Mouse (Mus musculus) embryonic facial prominence, embryonic 13.5 days (tissue): ENCODE data around the gene Supt3. TPM values are rescaled to one million over a fixed set of nuclear protein-coding genes. Genes with fewer than 3 reads are reported as not detected.

Experiments
- ATAC-seq: fragments of 200-750 bp; cut with Nextera tagmentation; 2 replicates; pipeline ENCODE4 v1.8.0; 2017; ENCODE audit warnings: low read depth; ENCODE audit not compliant: insufficient number of reproducible peaks, insufficient read depth, low FRiP score, low TSS enrichment
- H3K27ac ChIP-seq: fragments of 300-500 bp; sonication (generic); 2 replicates; pipeline ENCODE4 v1.5.1; 2015; ENCODE audit warnings: moderate library complexity, mild to moderate bottlenecking, inconsistent platforms
- H3K27me3 ChIP-seq: fragments of 300-500 bp; sonication (generic); 2 replicates; pipeline ENCODE4 v1.6.1; 2015; ENCODE audit warnings: mild to moderate bottlenecking, inconsistent platforms
- H3K36me3 ChIP-seq: fragments of 300-500 bp; sonication (generic); 2 replicates; pipeline ENCODE4 v1.6.1; 2015; ENCODE audit warnings: mild to moderate bottlenecking, inconsistent platforms
- H3K4me1 ChIP-seq: fragments of 300-500 bp; sonication (generic); 2 replicates; pipeline ENCODE4 v1.6.1; 2015; ENCODE audit warnings: inconsistent platforms
- H3K4me2 ChIP-seq: fragments of 300-500 bp; sonication (generic); 2 replicates; pipeline ENCODE4 v1.6.1; 2015; ENCODE audit warnings: moderate library complexity, mild to moderate bottlenecking, inconsistent platforms
- H3K4me3 ChIP-seq: fragments of 300-500 bp; sonication (generic); 2 replicates; pipeline ENCODE4 v1.5.1; 2015; ENCODE audit warnings: mild to moderate bottlenecking, inconsistent platforms
- H3K9ac ChIP-seq: fragments of 300-500 bp; sonication (generic); 2 replicates; pipeline ENCODE4 v1.6.1; 2015; ENCODE audit warnings: mild to moderate bottlenecking, inconsistent platforms
- H3K9me3 ChIP-seq: fragments of 300-500 bp; sonication (generic); 2 replicates; pipeline ENCODE4 v1.6.1; 2016; ENCODE audit warnings: inconsistent platforms
- WGBS: fragments of 180-500 bp; shearing (Covaris S2); methylation state at CpG from one replicate; pipeline ENCODE4 v1.1.7; 2015; ENCODE audit warnings: mixed read lengths; 5-methylcytosine and 5-hydroxymethylcytosine counted together
- polyA plus RNA-seq: library from polyadenylated mRNA; unstranded; fragments of >200 nt; fragmentation: Nextera tagmentation; extraction: Ambion mirVana; gene quantifications from 2 replicates; pipeline ENCODE4 v1.2.1, GENCODE M21; 2015

The Supt3 gene
- polyA plus RNA-seq = 24.5 and 25.4 TPM in 2 replicates

- peaks cover 8% of the 10 kb centered on the region for H3K4me1 ChIP-seq
- H3K27me3 ChIP-seq = no peaks in the 10 kb centered on the region
- peak within 1 kb of the TSS; percentile 72 for H3K4me3 ChIP-seq
- H3K9ac ChIP-seq = peak within 1 kb of the TSS; percentile 91
- no peaks in the 10 kb centered on the region for H3K9me3 ChIP-seq
- peak within 1 kb of the TSS; percentile 71 for H3K4me2 ChIP-seq
- under 1% methylated on average over 37 of the region's 40 CpGs for WGBS
- H3K27ac ChIP-seq = peak within 1 kb of the TSS; percentile 91
- peak; percentile 93 for ATAC-seq
- no peaks in the 10 kb centered on the region for H3K36me3 ChIP-seq
These were observed at the start of gene Supt3 for GRCm38 (mm10) chr17:44776738-44777270. TSS of gene Supt3 (plus strand) at chr17:44777152.

- H3K4me1 ChIP-seq = peaks cover 28% of the 10 kb centered on the region
- ATAC-seq = no peak
- H3K9ac ChIP-seq = no peak overlapping the region
- H3K27me3 ChIP-seq = no peaks in the 10 kb centered on the region
- H3K27ac ChIP-seq = no peak overlapping the region
- no peak overlapping the region for H3K4me2 ChIP-seq
- H3K4me3 ChIP-seq = no peak overlapping the region
- H3K9me3 ChIP-seq = no peaks in the 10 kb centered on the region
- peaks cover 8% of the 10 kb centered on the region; the same call in 1 of the 2 replicates for H3K36me3 ChIP-seq
These were observed 49.3 kb upstream of the Supt3 start for GRCm38 (mm10) chr17:44727675-44728074.

- Histone ChIP-seq H3K4me2 (no peak overlapping the region), H3K27ac (no peak overlapping the region), H3K27me3 (0 out of 2 replicates have a peak, but pooled peaks cover under 1% of the 10 kb centered on the region), H3K36me3 (peaks cover 8% of the 10 kb centered on the region; the same call in 1 of the 2 replicates), H3K9ac (no peak overlapping the region), H3K4me3 (no peak overlapping the region), H3K9me3 (no peaks in the 10 kb centered on the region), H3K4me1 (peaks cover 25% of the 10 kb centered on the region)
- ATAC-seq = no peak
- 43% methylated on average over 2 of the region's 2 CpGs for WGBS
These were observed 48.5 kb upstream of the Supt3 start for GRCm38 (mm10) chr17:44728464-44728863.

- Histone ChIP-seq H3K27me3 (peaks cover 24% of the 10 kb centered on the region), H3K4me1 (peaks cover 31% of the 10 kb centered on the region), H3K9me3 (no peaks in the 10 kb centered on the region), H3K27ac (peak overlapping the region; percentile 96), H3K4me3 (peak overlapping the region; percentile 77), H3K9ac (peak overlapping the region; percentile 95), H3K4me2 (peak overlapping the region; percentile 84), H3K36me3 (no peaks in the 10 kb centered on the region)
- no peak for ATAC-seq
- 2% methylated on average over 23 of the region's 23 CpGs for WGBS
These were observed 43.2 kb upstream of the Supt3 start for GRCm38 (mm10) chr17:44733544-44734310.

GRCm38 (mm10) chr17:44734501-44735222, 42.3 kb upstream of the Supt3 start:
- H3K4me1 ChIP-seq = peaks cover 41% of the 10 kb centered on the region
- H3K36me3 ChIP-seq = no peaks in the 10 kb centered on the region
- H3K9ac ChIP-seq = peak overlapping the region; percentile 95
- peak overlapping the region; percentile 96 for H3K27ac ChIP-seq
- no peaks in the 10 kb centered on the region for H3K9me3 ChIP-seq
- H3K27me3 ChIP-seq = peaks cover 28% of the 10 kb centered on the region
- peak; percentile 40; the same call in 1 of the 2 replicates for ATAC-seq
- peak overlapping the region; percentile 84 for H3K4me2 ChIP-seq
- under 1% methylated on average over 48 of the region's 48 CpGs for WGBS
- peak overlapping the region; percentile 77 for H3K4me3 ChIP-seq

- Histone ChIP-seq H3K4me3 (peak overlapping the region; percentile 77), H3K27ac (peak overlapping the region; percentile 96), H3K4me1 (peaks cover 42% of the 10 kb centered on the region), H3K4me2 (peak overlapping the region; percentile 84), H3K9me3 (no peaks in the 10 kb centered on the region), H3K36me3 (no peaks in the 10 kb centered on the region), H3K27me3 (peaks cover 30% of the 10 kb centered on the region), H3K9ac (peak overlapping the region; percentile 95)
- WGBS = under 1% methylated on average over 64 of the region's 64 CpGs
- 0 out of 2 replicates have a peak, but pooled peaks have one; percentile 27 for ATAC-seq
These were observed 41.5 kb upstream of the Supt3 start for GRCm38 (mm10) chr17:44735223-44735990.

GRCm38 (mm10) chr17:44735991-44736561, 40.9 kb upstream of the Supt3 start:
- Histone ChIP-seq H3K9me3 (no peaks in the 10 kb centered on the region), H3K4me2 (peak overlapping the region; percentile 84), H3K36me3 (no peaks in the 10 kb centered on the region), H3K27me3 (peaks cover 30% of the 10 kb centered on the region), H3K4me3 (peak overlapping the region; percentile 77), H3K4me1 (peaks cover 42% of the 10 kb centered on the region), H3K9ac (peak overlapping the region; percentile 95), H3K27ac (peak overlapping the region; percentile 96)
- ATAC-seq = peak; percentile 34; the same call in 1 of the 2 replicates
- WGBS = 0% methylated on average over 70 of the region's 73 CpGs

- Histone ChIP-seq H3K4me2 (peak overlapping the region; percentile 84), H3K9me3 (no peaks in the 10 kb centered on the region), H3K9ac (peak overlapping the region; percentile 95), H3K27me3 (peaks cover 30% of the 10 kb centered on the region), H3K4me1 (peaks cover 40% of the 10 kb centered on the region), H3K27ac (peak overlapping the region; percentile 87), H3K36me3 (no peaks in the 10 kb centered on the region), H3K4me3 (peak overlapping the region; percentile 77)
- ATAC-seq = no peak
- WGBS = under 1% methylated on average over 33 of the region's 33 CpGs
These were observed 39.5 kb upstream of the Supt3 start for GRCm38 (mm10) chr17:44737275-44738120.

GRCm38 (mm10) chr17:44738121-44738637, 38.8 kb upstream of the Supt3 start:
- ATAC-seq = no peak
- H3K27me3 ChIP-seq = peaks cover 30% of the 10 kb centered on the region
- H3K4me3 ChIP-seq = peak overlapping the region; percentile 77
- no peaks in the 10 kb centered on the region for H3K36me3 ChIP-seq
- peaks cover 39% of the 10 kb centered on the region for H3K4me1 ChIP-seq
- no peaks in the 10 kb centered on the region for H3K9me3 ChIP-seq
- H3K4me2 ChIP-seq = peak overlapping the region; percentile 84
- peak overlapping the region; percentile 95 for H3K9ac ChIP-seq
- peak overlapping the region; percentile 87 for H3K27ac ChIP-seq
- WGBS = 2% methylated on average over 17 of the region's 22 CpGs

- WGBS = 84% methylated on average over 9 of the region's 9 CpGs
- Histone ChIP-seq H3K36me3 (no peaks in the 10 kb centered on the region), H3K27ac (no peak overlapping the region), H3K9ac (no peak overlapping the region), H3K4me3 (no peak overlapping the region), H3K9me3 (no peaks in the 10 kb centered on the region), H3K4me1 (peaks cover 24% of the 10 kb centered on the region), H3K4me2 (no peak overlapping the region), H3K27me3 (peaks cover 16% of the 10 kb centered on the region)
- ATAC-seq = no peak
These were observed 34.7 kb upstream of the Supt3 start for GRCm38 (mm10) chr17:44742246-44742645.
